Mouse (Mus musculus) limb, embryonic 13.5 days (tissue): ENCODE data around the gene Il4ra. TPM values are rescaled to one million over a fixed set of nuclear protein-coding genes. Genes with fewer than 3 reads are reported as not detected.
A peak's percentile ranks its signal among the peaks of the same experiment; 100 is the strongest.

Source experiments
- ATAC-seq: fragments of 200-750 bp; cut with Nextera tagmentation; 2 replicates; pipeline ENCODE4 v1.8.0; 2017; ENCODE audit warnings: low read depth, moderate number of reproducible peaks, moderate TSS enrichment; ENCODE audit not compliant: low FRiP score
- H3K27ac ChIP-seq: fragments of 300-500 bp; sonication (generic); 2 replicates; pipeline ENCODE4 v1.5.1; 2015; ENCODE audit warnings: inconsistent platforms, mild to moderate bottlenecking, moderate library complexity
- H3K27me3 ChIP-seq: fragments of 300-500 bp; sonication (generic); 2 replicates; pipeline ENCODE4 v1.6.1; 2015; ENCODE audit warnings: mild to moderate bottlenecking, inconsistent platforms
- H3K36me3 ChIP-seq: fragments of 300-500 bp; sonication (generic); 2 replicates; pipeline ENCODE4 v1.6.1; 2015; ENCODE audit warnings: inconsistent platforms, mild to moderate bottlenecking, moderate library complexity
- H3K4me1 ChIP-seq: fragments of 300-500 bp; sonication (generic); 2 replicates; pipeline ENCODE4 v1.6.1; 2015; ENCODE audit warnings: inconsistent platforms
- H3K4me2 ChIP-seq: fragments of 300-500 bp; sonication (generic); replicated peaks from 2 replicates; pipeline ENCODE4 v1.6.1; 2015; ENCODE audit warnings: inconsistent platforms, mild to moderate bottlenecking, moderate library complexity
- H3K4me3 ChIP-seq: fragments of 300-500 bp; sonication (generic); 2 replicates; pipeline ENCODE4 v1.5.1; 2015; ENCODE audit warnings: moderate library complexity, mild to moderate bottlenecking, inconsistent platforms
- H3K9ac ChIP-seq: fragments of 300-500 bp; sonication (generic); 2 replicates; pipeline ENCODE4 v1.6.1; 2015; ENCODE audit warnings: mild to moderate bottlenecking, inconsistent platforms
- H3K9me3 ChIP-seq: fragments of 300-500 bp; sonication (generic); 2 replicates; pipeline ENCODE4 v1.6.1; 2016; ENCODE audit warnings: inconsistent platforms
- WGBS: fragments of 180-500 bp; shearing (Covaris S2); methylation state at CpG from one replicate; pipeline ENCODE4 v1.1.7; 2015; 5-methylcytosine and 5-hydroxymethylcytosine counted together
- polyA plus RNA-seq: library from polyadenylated mRNA; unstranded; fragments of >200 nt; fragmentation: Nextera tagmentation; extraction: Ambion mirVana; gene quantifications from 2 replicates; pipeline ENCODE4 v1.2.1, GENCODE M21; 2015

The Il4ra gene
- polyA plus RNA-seq, 1 experiment from 2014 or later, result 6.0 TPM

DNA sequence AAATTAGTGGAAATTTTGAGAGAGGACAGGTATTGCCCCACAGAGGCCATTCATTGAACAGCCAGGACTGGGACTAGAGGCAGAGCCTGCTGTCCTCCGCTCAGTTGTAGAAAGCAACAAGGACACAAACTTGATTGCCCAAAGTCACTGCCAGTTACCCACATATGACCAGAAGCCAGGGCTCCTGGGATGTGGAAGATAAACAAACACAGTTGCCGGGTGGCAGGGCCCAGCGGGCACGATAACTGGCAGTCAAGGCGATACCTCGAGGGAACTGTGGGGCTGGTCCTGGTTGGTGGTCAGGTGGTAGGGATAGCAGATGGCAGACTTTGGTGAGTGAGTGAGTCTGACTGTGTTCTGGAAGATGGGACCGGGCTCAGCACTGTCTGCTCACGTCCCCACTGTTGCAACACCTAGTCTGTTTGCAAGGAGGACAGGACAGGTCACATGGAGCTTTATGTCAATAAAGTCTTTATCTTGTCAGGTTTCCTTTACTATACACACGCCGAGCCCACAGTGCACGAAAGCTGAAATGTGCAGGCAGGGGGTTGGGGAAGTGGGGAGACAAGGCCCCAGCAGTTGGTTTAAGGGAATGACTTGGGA lies 25.7 kb downstream of the Il4ra start:
- Histone ChIP-seq H3K36me3 (no peaks in the 10 kb centered on the region), H3K4me3 (no peak overlapping the region), H3K4me1 (peaks cover 12% of the 10 kb centered on the region), H3K4me2 (no peak overlapping the region), H3K9ac (no peak overlapping the region), H3K9me3 (no peaks in the 10 kb centered on the region), H3K27ac (no peak overlapping the region), H3K27me3 (no peaks in the 10 kb centered on the region)
- ATAC-seq, result no peak
- 90% methylated on average over 11 of the region's 11 CpGs for WGBS

- no peak for ATAC-seq
- H3K27me3 ChIP-seq, result no peaks in the 10 kb centered on the region
- peaks cover 12% of the 10 kb centered on the region for H3K4me1 ChIP-seq
- no peak overlapping the region for H3K27ac ChIP-seq
- 68% methylated on average over 3 of the region's 3 CpGs for WGBS
- H3K9me3 ChIP-seq, result no peaks in the 10 kb centered on the region
- no peak overlapping the region for H3K9ac ChIP-seq
- H3K36me3 ChIP-seq, result no peaks in the 10 kb centered on the region
- no peak overlapping the region for H3K4me2 ChIP-seq
- no peak overlapping the region for H3K4me3 ChIP-seq
Observed at GRCm38 (mm10) chr7:125578106-125578505, 26.2 kb downstream of the Il4ra start.

GRCm38 (mm10) chr7:125579545-125580219 lies 27.8 kb downstream of the Il4ra start:
- Histone ChIP-seq H3K36me3 (no peaks in the 10 kb centered on the region), H3K4me3 (no peak overlapping the region), H3K4me1 (peaks cover 12% of the 10 kb centered on the region), H3K27ac (no peak overlapping the region), H3K27me3 (no peaks in the 10 kb centered on the region), H3K9me3 (no peaks in the 10 kb centered on the region), H3K9ac (no peak overlapping the region), H3K4me2 (no peak overlapping the region)
- WGBS, result 70% methylated on average over 9 of the region's 9 CpGs
- ATAC-seq, result no peak

DNA sequence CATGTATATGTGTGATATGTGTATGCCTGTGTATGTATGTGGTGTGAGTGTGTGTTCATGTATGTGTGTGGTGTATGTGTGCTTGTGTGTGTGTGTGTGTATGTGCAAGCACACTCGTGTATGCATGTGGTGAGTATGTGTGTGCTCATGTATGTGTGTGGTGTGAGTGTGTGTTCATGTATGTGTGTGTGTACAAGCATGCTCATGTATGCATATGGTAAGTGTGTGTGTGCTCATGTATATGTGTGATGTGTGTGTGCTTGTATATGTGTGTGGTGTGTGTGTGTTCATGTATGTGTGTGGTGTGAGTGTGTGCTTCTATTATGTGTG lies 28.3 kb downstream of the Il4ra start:
- Histone ChIP-seq H3K9ac (no peak overlapping the region), H3K9me3 (no peaks in the 10 kb centered on the region), H3K4me3 (no peak overlapping the region), H3K4me2 (no peak overlapping the region), H3K27me3 (no peaks in the 10 kb centered on the region), H3K27ac (no peak overlapping the region), H3K36me3 (no peaks in the 10 kb centered on the region), H3K4me1 (peaks cover 12% of the 10 kb centered on the region)
- ATAC-seq, result no peak
- WGBS, result 76% methylated on average over 1 of the region's 1 CpGs

- H3K27ac ChIP-seq, result no peak overlapping the region
- ATAC-seq, result no peak; the same call in 1 of the 2 replicates
- peaks cover 12% of the 10 kb centered on the region for H3K4me1 ChIP-seq
- no peaks in the 10 kb centered on the region for H3K36me3 ChIP-seq
- no peaks in the 10 kb centered on the region for H3K27me3 ChIP-seq
- 5% methylated on average over 16 of the region's 16 CpGs for WGBS
- H3K4me3 ChIP-seq, result peak overlapping the region; percentile 45
- no peaks in the 10 kb centered on the region for H3K9me3 ChIP-seq
- peak overlapping the region; percentile 57; the same call in 1 of the 2 replicates for H3K9ac ChIP-seq
- H3K4me2 ChIP-seq, result peak overlapping the region; percentile 87
Observed at GRCm38 (mm10) chr7:125580625-125581316, 28.9 kb downstream of the Il4ra start.

DNA sequence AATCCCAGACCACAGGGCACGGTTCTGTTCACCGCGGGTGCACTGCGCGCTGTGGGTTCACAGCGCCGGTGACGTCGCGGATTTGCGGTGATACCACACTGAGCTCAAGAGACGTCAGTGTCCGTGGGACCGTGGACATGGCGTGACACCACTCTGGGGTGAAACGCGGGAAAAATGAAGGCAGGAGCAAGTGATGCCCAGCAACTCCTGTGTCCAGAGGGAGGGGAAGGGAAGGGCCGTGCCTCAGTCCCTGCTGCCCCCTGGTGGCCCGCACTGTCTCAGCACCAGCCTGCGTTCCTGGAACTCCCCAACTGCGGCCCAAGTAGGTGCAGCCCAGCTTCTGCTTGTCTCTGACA lies 29.4 kb downstream of the Il4ra start:
- Histone ChIP-seq H3K9ac (peak overlapping the region; percentile 57; the same call in 1 of the 2 replicates), H3K27me3 (no peaks in the 10 kb centered on the region), H3K27ac (no peak overlapping the region), H3K4me3 (peak overlapping the region; percentile 45), H3K9me3 (no peaks in the 10 kb centered on the region), H3K36me3 (no peaks in the 10 kb centered on the region), H3K4me2 (peak overlapping the region; percentile 87), H3K4me1 (peaks cover 12% of the 10 kb centered on the region)
- ATAC-seq, result peak; percentile 83; the same call in 1 of the 2 replicates
- 1% methylated on average over 21 of the region's 21 CpGs for whole genome bisulfite sequencing

DNA sequence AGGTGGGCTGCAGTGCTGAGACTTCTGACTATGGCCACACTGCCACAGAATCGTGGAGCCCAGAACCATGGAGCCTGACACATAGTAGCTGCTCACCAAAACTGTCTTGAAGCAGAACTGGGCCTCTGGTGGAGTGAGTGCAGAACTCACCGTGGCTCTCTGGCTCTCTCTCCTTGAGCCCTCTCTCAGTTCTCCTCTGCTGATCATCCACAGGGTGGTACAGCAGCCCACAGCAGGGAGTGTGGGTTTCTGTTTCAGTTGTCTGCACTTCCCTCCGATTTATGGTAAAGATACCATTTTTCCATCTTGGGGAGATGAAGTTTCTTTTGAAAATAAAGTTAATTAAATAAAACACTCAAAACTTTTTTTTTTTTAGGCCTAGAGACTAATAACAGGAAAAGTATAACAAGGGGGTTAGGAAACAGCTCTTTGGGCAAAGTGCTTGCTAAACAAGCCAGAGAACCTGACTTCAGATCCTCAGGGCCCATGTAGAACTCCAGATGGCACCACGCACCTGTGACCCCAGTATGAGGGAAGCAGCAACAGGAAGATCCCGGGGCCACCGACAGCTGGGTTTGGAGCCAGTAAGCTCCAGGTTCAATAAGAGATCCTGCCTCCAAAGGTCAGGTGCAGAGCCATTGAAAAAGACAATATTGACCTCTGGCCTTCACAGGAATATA lies 31.5 kb downstream of the Il4ra start:
- Histone ChIP-seq H3K4me2 (no peak overlapping the region), H3K9ac (no peak overlapping the region), H3K4me3 (no peak overlapping the region), H3K9me3 (no peaks in the 10 kb centered on the region), H3K4me1 (peaks cover 9% of the 10 kb centered on the region), H3K27ac (no peak overlapping the region), H3K36me3 (no peaks in the 10 kb centered on the region), H3K27me3 (no peaks in the 10 kb centered on the region)
- 75% methylated on average over 6 of the region's 6 CpGs for WGBS
- no peak for ATAC-seq

DNA sequence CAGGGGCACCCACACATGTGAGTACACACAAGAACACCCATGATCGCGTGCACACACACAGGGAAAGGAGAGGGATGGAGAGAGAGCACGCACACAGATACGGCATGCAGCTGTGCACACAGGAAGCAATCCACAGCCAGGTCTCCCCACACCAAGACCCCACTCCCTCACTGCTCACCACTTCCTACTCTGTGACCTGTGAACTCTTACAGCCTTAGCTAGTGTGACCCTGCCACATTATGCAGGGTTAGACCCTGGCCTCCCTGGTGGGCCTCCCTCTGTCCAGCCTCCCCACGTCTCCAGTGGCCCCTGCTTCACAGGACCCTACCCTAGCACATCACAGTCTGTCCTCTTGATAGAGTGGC lies 32.1 kb downstream of the Il4ra start:
- no peaks in the 10 kb centered on the region for H3K27me3 ChIP-seq
- H3K36me3 ChIP-seq, result no peaks in the 10 kb centered on the region
- H3K4me2 ChIP-seq, result no peak overlapping the region
- peaks cover 9% of the 10 kb centered on the region for H3K4me1 ChIP-seq
- ATAC-seq, result no peak
- H3K9me3 ChIP-seq, result no peaks in the 10 kb centered on the region
- H3K27ac ChIP-seq, result no peak overlapping the region
- 85% methylated on average over 5 of the region's 5 CpGs for WGBS
- H3K4me3 ChIP-seq, result no peak overlapping the region
- H3K9ac ChIP-seq, result no peak overlapping the region

DNA sequence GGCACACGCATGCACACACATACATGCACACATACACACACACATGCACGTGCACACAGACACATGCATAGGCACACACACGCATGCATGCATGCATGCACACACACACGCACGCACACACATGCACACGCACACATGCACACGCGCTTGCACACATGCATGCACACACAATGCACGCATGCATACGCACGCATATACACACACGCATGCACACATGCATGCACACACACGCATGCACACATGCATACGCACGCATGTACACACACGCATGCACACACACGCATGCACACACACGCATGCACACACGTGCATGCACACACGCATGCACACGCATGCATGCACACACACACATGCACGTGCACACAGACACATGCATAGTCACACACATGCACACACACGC lies 34.4 kb downstream of the Il4ra start:
- Histone ChIP-seq H3K4me1 (no peaks in the 10 kb centered on the region), H3K4me2 (no peak overlapping the region), H3K9ac (no peak overlapping the region), H3K9me3 (no peaks in the 10 kb centered on the region), H3K27ac (no peak overlapping the region), H3K4me3 (no peak overlapping the region), H3K36me3 (no peaks in the 10 kb centered on the region), H3K27me3 (no peaks in the 10 kb centered on the region)
- no peak for ATAC-seq
- WGBS, result 97% methylated on average over 23 of the region's 23 CpGs

DNA sequence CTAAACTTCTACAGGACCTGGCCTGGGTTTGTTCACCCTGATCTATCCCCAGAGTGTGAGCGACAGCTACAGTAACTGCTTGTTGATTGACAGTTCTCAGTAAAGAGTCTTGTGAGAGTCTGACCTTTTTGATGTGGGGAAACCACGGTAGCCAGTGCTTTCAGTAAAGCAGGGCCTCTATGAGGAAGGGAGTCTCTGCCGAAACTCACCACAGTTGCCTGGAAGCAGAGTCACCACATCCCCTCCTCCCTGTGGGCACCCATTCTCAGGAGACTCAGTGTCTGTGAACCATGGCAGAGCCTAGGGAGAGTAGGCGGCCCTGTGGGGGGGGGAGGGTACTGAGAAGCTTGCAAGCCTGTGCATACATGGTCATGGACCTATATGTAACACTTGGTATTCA lies 36.8 kb downstream of the Il4ra start:
- ATAC-seq, result no peak
- H3K36me3 ChIP-seq, result no peaks in the 10 kb centered on the region
- no peaks in the 10 kb centered on the region for H3K9me3 ChIP-seq
- WGBS, result 83% methylated on average over 4 of the region's 4 CpGs
- no peaks in the 10 kb centered on the region for H3K27me3 ChIP-seq
- no peak overlapping the region for H3K4me2 ChIP-seq
- H3K9ac ChIP-seq, result no peak overlapping the region
- H3K4me3 ChIP-seq, result no peak overlapping the region
- H3K27ac ChIP-seq, result no peak overlapping the region
- H3K4me1 ChIP-seq, result no peaks in the 10 kb centered on the region

DNA sequence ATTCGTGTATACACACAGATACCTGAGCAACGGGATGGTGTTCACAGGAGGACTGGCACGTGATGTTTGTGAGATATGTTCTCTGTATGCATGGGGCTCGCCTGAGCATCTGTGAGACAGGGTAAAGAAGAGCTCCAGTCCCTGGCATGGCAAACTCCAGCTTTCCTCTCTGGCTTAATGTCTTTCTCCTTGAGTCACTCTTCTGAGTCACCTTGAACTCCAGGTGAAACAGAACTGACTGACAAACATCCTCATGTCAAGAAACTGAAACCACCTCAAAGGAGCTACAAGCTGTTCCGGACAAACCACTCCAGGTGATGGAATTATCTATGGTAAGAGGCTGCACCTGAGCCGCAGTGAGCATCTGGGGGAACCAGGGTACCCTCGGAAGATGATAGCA lies 38.0 kb downstream of the Il4ra start:
- ATAC-seq, result no peak
- 85% methylated on average over 7 of the region's 7 CpGs for WGBS
- H3K36me3 ChIP-seq, result no peaks in the 10 kb centered on the region
- no peak overlapping the region for H3K9ac ChIP-seq
- no peaks in the 10 kb centered on the region for H3K9me3 ChIP-seq
- H3K4me1 ChIP-seq, result no peaks in the 10 kb centered on the region
- no peaks in the 10 kb centered on the region for H3K27me3 ChIP-seq
- no peak overlapping the region for H3K27ac ChIP-seq
- H3K4me2 ChIP-seq, result no peak overlapping the region
- H3K4me3 ChIP-seq, result no peak overlapping the region

GRCm38 (mm10) chr7:125593831-125594230 lies 41.9 kb downstream of the Il4ra start:
- Histone ChIP-seq H3K27ac (no peak overlapping the region), H3K36me3 (no peaks in the 10 kb centered on the region), H3K27me3 (no peaks in the 10 kb centered on the region), H3K4me2 (no peak overlapping the region), H3K4me3 (no peak overlapping the region), H3K9ac (no peak overlapping the region), H3K4me1 (no peaks in the 10 kb centered on the region), H3K9me3 (no peaks in the 10 kb centered on the region)
- ATAC-seq, result no peak
- 74% methylated on average over 4 of the region's 4 CpGs for WGBS
